Mouse (Mus musculus) embryonic fibroblast, embryonic 13.5 days (primary cell): ENCODE results near the gene Disp2.

Experiments
- CTCF ChIP-seq: IDR thresholded peaks from 2 replicates; pipeline ENCODE4 v1.5.1; 2011; ENCODE audit warnings: mild to moderate bottlenecking, control low read depth, low read length, moderate library complexity, borderline replicate concordance; ENCODE audit not compliant: insufficient read depth
- POLR2A ChIP-seq: IDR thresholded peaks from 2 replicates; pipeline ENCODE4 v1.6.1; 2011; ENCODE audit warnings: low read depth, mild to moderate bottlenecking, control low read depth, low read length, moderate library complexity

DNA sequence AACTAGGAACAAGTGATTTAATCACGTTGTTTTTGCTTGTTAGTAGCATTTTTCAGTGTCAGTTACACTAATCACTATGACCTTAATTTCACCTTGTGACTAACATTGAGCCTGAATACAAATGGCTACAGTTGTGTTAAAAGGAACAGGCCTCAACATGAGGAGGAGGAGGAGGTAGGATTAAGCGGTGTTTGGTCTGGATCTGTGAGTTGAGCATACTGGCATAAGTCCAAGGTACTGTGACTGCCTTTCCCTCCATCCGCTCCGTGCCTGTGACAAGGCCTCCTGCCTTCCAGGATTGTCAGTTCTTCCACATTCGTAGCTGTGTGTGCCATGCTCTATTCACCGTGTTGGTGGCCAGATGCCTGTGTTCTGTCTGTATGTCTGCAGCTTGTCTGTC, 55.6 kb downstream of the Disp2 start:
- TF ChIP-seq POLR2A, result no peak
- TF ChIP-seq CTCF, result no peak
